ENCODE assay signal across 12 mouse cellular contexts in the genomic region with DNA sequence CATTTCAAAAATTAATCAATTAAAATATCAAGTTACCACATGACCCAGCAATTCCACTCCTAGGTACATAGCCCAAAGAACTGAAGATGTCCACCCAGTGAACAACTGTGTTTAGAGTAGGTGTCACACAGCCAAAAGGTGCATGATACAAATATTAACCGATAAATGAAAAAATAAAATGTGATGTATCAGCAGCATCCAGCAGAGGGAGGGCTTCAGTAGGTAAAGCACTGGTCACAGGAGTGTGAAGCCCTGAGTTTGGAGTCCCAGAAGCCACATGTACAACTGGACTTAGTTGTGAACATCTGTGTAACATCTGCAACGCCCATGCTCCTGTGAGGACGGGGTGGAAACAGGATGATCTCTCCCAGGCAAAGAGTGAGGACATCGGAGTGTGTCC. TPM values are rescaled to one million over a fixed set of nuclear protein-coding genes. Genes with fewer than 3 reads are reported as not detected.
"Had no signal": no experiment of that assay in that cellular context is flagged by ENCODE, and none has a peak within 500 bp of the region (broad histone marks: within the 10 kb centered on the region; RNA-seq: fewer than 3 reads in every experiment).

No protein-coding gene starts in this region.

- H3K9me3 ChIP-seq: intestine, embryonic 15.5 days; limb, embryonic 12.5 days; liver, embryonic 13.5 days; lung, embryonic 15.5 days; neural tube, embryonic 12.5 days had no signal

- H3K9ac ChIP-seq: intestine, embryonic 15.5 days; limb, embryonic 12.5 days; liver, embryonic 13.5 days; lung, embryonic 15.5 days; neural tube, embryonic 12.5 days had no signal

- ATAC-seq: intestine, embryonic 15.5 days had no signal

- H3K4me3 ChIP-seq: intestine, embryonic 15.5 days; limb, embryonic 12.5 days; liver, embryonic 13.5 days; lung, embryonic 15.5 days; neural tube, embryonic 12.5 days had no signal

- H3K27me3 ChIP-seq: intestine, embryonic 15.5 days; limb, embryonic 12.5 days; liver, embryonic 13.5 days; lung, embryonic 15.5 days; neural tube, embryonic 12.5 days had no signal

- H3K27ac ChIP-seq: intestine, embryonic 15.5 days; limb, embryonic 12.5 days; liver, embryonic 13.5 days; lung, embryonic 15.5 days; neural tube, embryonic 12.5 days had no signal

- H3K4me2 ChIP-seq: intestine, embryonic 15.5 days; limb, embryonic 12.5 days; liver, embryonic 13.5 days; lung, embryonic 15.5 days; neural tube, embryonic 12.5 days had no signal

- DNase-seq: kidney, postnatal 14 days; liver, embryonic 13.5 days; lung, postnatal 36 days; midbrain, embryonic 14.5 days; thymus, adult 18-20 months; thymus, postnatal 14 days had no signal

RNA-seq across cellular contexts. Expression of a gene that starts 4.6 kb away (rescaled TPM):
- total RNA-seq: neutrophil, adult 5-6 weeks had no signal
- polyA plus RNA-seq: liver, embryonic 13.5 days had no signal

RNA-seq across cellular contexts. Expression of a gene that starts 26.1 kb away (rescaled TPM):
- total RNA-seq: monocyte, adult 5-6 weeks had no signal
